Comparison of ENCODE assay signal across 12 mouse cellular contexts in genomic region chr7:115510045-115510444, GRCm38 (mm10).
DNase-seq lines count a peak whose midpoint lies in the region; ATAC-seq and TF ChIP-seq lines count a peak whose summit lies in the region.
"Had no signal": no experiment of that assay in that cellular context is flagged by ENCODE, and none has a peak within 500 bp of the region (broad histone marks: within the 10 kb centered on the region; RNA-seq: fewer than 3 reads in every experiment).

No protein-coding gene starts in this region.

- peaks cover 41% of the 10 kb centered on the region for H3K4me1 ChIP-seq in hindbrain, embryonic 10.5 days (replicated peaks)
- peaks cover 19% of the 10 kb centered on the region for H3K4me1 ChIP-seq in hindbrain, postnatal 0 days (ENCODE audit: insufficient read depth, low read length)
- H3K4me1 ChIP-seq in embryonic facial prominence, embryonic 11.5 days (ENCODE audit: control insufficient read depth, insufficient read depth, low read length), result no peaks in the 10 kb centered on the region
- peaks cover 31% of the 10 kb centered on the region for H3K4me1 ChIP-seq in midbrain, embryonic 10.5 days

- DNase-seq in hindbrain, embryonic 10.5 days (ENCODE audit: low spot score), result peak; percentile 35
- no peak for DNase-seq in hindbrain, postnatal 0 days (ENCODE audit: low spot score)
- peak; percentile 59 for DNase-seq in embryo, embryonic 10 days (ENCODE audit: low spot score)
- DNase-seq in embryonic facial prominence, embryonic 11.5 days (ENCODE audit: low spot score), result peak; percentile 67
- DNase-seq in gastrocnemius, postnatal 25 days, result peak; percentile 77
- DNase-seq in thymus, postnatal 0 days (ENCODE audit: low spot score), result no peak
- no peak for DNase-seq in midbrain, embryonic 10.5 days (ENCODE audit: low spot score)
- DNase-seq: adrenal gland, postnatal 14 days; cerebellum, postnatal 36 days; lung, postnatal 4 days; right cerebral cortex, adult 18-20 months had no signal

- no peaks in the 10 kb centered on the region for H3K27me3 ChIP-seq in hindbrain, embryonic 10.5 days (ENCODE audit: insufficient read depth, poor library complexity, severe bottlenecking)
- no peaks in the 10 kb centered on the region for H3K27me3 ChIP-seq in hindbrain, postnatal 0 days (ENCODE audit: insufficient read depth, low read length)
- H3K27me3 ChIP-seq in embryonic facial prominence, embryonic 11.5 days (ENCODE audit: control insufficient read depth, insufficient read depth, low read length), result no peaks in the 10 kb centered on the region
- no peaks in the 10 kb centered on the region; the same call in 1 of the 2 replicates for H3K27me3 ChIP-seq in midbrain, embryonic 10.5 days (ENCODE audit: low read depth, poor library complexity, severe bottlenecking)

- 61% methylated on average over 5 of the region's 5 CpGs for WGBS in hindbrain, embryonic 10.5 days
- 66% methylated on average over 5 of the region's 5 CpGs for WGBS in hindbrain, postnatal 0 days
- WGBS in embryonic facial prominence, embryonic 11.5 days, result 34% methylated on average over 5 of the region's 5 CpGs
- 75% methylated on average over 5 of the region's 5 CpGs for WGBS in midbrain, embryonic 10.5 days

- no peak overlapping the region for H3K9ac ChIP-seq in hindbrain, postnatal 0 days (replicated peaks; ENCODE audit: low read length)
- no peak overlapping the region for H3K9ac ChIP-seq in embryonic facial prominence, embryonic 11.5 days (replicated peaks; ENCODE audit: low read length)

- TF ChIP-seq CTCF in hindbrain, postnatal 0 days (IDR thresholded peaks at IDR 0.05; ENCODE audit: low read depth), result no peak

- H3K4me2 ChIP-seq in hindbrain, postnatal 0 days (ENCODE audit: low read depth, low read length), result no peak overlapping the region
- no peak overlapping the region for H3K4me2 ChIP-seq in embryonic facial prominence, embryonic 11.5 days (ENCODE audit: low read depth, low read length)

- no peaks in the 10 kb centered on the region for H3K36me3 ChIP-seq in hindbrain, embryonic 10.5 days
- H3K36me3 ChIP-seq in hindbrain, postnatal 0 days (ENCODE audit: insufficient read depth, low read length), result no peaks in the 10 kb centered on the region
- no peaks in the 10 kb centered on the region for H3K36me3 ChIP-seq in embryonic facial prominence, embryonic 11.5 days (replicated peaks; ENCODE audit: control insufficient read depth, insufficient read depth, low read depth, low read length)
- no peaks in the 10 kb centered on the region for H3K36me3 ChIP-seq in midbrain, embryonic 10.5 days

- H3K27ac ChIP-seq in hindbrain, embryonic 10.5 days, result no peak overlapping the region
- H3K27ac ChIP-seq in hindbrain, postnatal 0 days, result no peak overlapping the region
- H3K27ac ChIP-seq in embryonic facial prominence, embryonic 11.5 days (replicated peaks; ENCODE audit: low read depth, low read length), result no peak overlapping the region
- H3K27ac ChIP-seq in midbrain, embryonic 10.5 days (replicated peaks), result no peak overlapping the region

- no peak overlapping the region for H3K4me3 ChIP-seq in hindbrain, embryonic 10.5 days
- no peak overlapping the region for H3K4me3 ChIP-seq in hindbrain, postnatal 0 days (ENCODE audit: low read length)
- no peak overlapping the region for H3K4me3 ChIP-seq in embryonic facial prominence, embryonic 11.5 days (ENCODE audit: low read depth, low read length)
- H3K4me3 ChIP-seq in midbrain, embryonic 10.5 days, result no peak overlapping the region

- ATAC-seq in hindbrain, postnatal 0 days, result no peak
- peak; percentile 75 for ATAC-seq in embryonic facial prominence, embryonic 11.5 days (replicated peaks; ENCODE audit: insufficient number of reproducible peaks, low FRiP score, low TSS enrichment, low read depth)
- ATAC-seq in CD4-positive, CD25-positive, alpha-beta regulatory T cell, adult 4 months, result no peak

- no peaks in the 10 kb centered on the region for H3K9me3 ChIP-seq in hindbrain, embryonic 10.5 days
- no peaks in the 10 kb centered on the region for H3K9me3 ChIP-seq in hindbrain, postnatal 0 days (ENCODE audit: low read length)
- H3K9me3 ChIP-seq in embryonic facial prominence, embryonic 11.5 days (replicated peaks; ENCODE audit: control insufficient read depth, low read length), result no peaks in the 10 kb centered on the region
- no peaks in the 10 kb centered on the region for H3K9me3 ChIP-seq in midbrain, embryonic 10.5 days (replicated peaks)

Comparison
In these comparisons a context has a peak if more than half of its experiments do, and no peak if none do; other contexts are left out.
1. DNase-seq: peak in hindbrain, embryonic 10.5 days (single experiment), embryo, embryonic 10 days (single experiment), embryonic facial prominence, embryonic 11.5 days (single experiment) and gastrocnemius, postnatal 25 days (single experiment); none in hindbrain, postnatal 0 days (single experiment), thymus, postnatal 0 days (single experiment) and midbrain, embryonic 10.5 days (single experiment).